Mouse (Mus musculus): ENCODE results near the gene Ccdc34.

DNA sequence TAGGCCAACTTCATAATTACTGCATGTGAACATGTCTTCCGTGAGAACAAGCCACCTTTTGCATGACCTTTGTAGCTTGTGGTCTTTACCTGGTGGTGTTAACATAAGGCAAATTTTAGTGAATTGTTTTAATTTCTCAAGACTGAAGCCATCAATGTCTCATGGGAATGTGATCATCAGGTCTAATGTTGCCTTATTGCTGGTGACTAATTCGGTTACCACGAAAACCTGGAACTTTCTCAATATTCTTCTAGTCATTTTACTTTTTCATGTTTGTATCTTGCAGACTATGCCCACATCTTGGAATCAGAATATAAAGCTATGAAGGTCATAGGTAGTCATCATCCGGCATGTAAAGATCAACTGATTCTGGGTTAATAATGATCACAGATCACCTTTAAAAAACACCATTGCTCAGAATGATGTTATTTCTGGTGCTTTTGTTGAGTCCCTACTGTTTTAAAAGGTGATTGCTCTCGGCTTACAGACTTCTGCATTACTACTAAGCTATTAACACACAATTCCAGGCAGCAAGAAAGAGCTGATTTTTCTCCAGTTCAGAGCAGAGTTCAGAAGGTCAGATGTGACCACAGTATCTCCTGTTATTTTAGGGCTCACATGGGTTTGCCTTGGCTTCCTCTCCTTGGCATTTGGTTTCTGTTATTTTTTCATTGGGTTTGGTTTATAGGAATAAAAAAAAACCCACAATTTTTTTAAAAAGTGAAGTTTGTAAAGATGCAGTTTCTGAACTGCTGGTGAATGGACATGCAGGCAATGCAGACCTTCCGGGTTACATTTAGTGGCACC, 57.2 kb downstream of the Ccdc34 start:
- no peak for TF ChIP-seq POLR2A (IDR thresholded peaks at IDR 0.05; ENCODE audit: borderline replicate concordance, control insufficient read depth, low read depth, low read length)
- no peak for TF ChIP-seq CTCF (IDR thresholded peaks at IDR 0.05; ENCODE audit: control insufficient read depth, insufficient read depth, low read length)

Data from bone marrow, adult 2 months (tissue).